Mouse (Mus musculus) kidney, postnatal 0 days (tissue): Measurements from ENCODE around the gene Mtmr12. TPM values are rescaled to one million over a fixed set of nuclear protein-coding genes. Genes with fewer than 3 reads are reported as not detected.

Experiments used
- ATAC-seq: fragments of 200-750 bp; cut with Nextera tagmentation; replicated peaks from 2 replicates; pipeline ENCODE4 v1.8.0; 2017; ENCODE audit warnings: low read depth, moderate number of reproducible peaks, moderate TSS enrichment, moderate library complexity; ENCODE audit not compliant: low FRiP score
- DNase-seq: peaks from one replicate; pipeline ENCODE4 v3.0.0-alpha.2; 2016; ENCODE audit warnings: low spot score
- H3K27ac ChIP-seq: fragments of 300-500 bp; sonication (generic); 2 replicates; pipeline ENCODE4 v1.5.1; 2014; ENCODE audit warnings: mild to moderate bottlenecking
- H3K27me3 ChIP-seq: fragments of 300-500 bp; sonication (generic); 2 replicates; pipeline ENCODE4 v1.6.1; 2014; ENCODE audit warnings: low read length, mixed read lengths; ENCODE audit not compliant: insufficient read depth
- H3K36me3 ChIP-seq: fragments of 300-500 bp; sonication (generic); 2 replicates; pipeline ENCODE4 v1.6.1; 2014; ENCODE audit warnings: low read length, mixed read lengths; ENCODE audit not compliant: insufficient read depth
- H3K4me1 ChIP-seq: fragments of 300-500 bp; sonication (generic); replicated peaks from 2 replicates; pipeline ENCODE4 v1.6.1; 2014; ENCODE audit warnings: antibody characterized with exemption, low read length, mixed read lengths; ENCODE audit not compliant: insufficient read depth
- H3K4me2 ChIP-seq: fragments of 300-500 bp; sonication (generic); 2 replicates; pipeline ENCODE4 v1.6.1; 2014; ENCODE audit warnings: mild to moderate bottlenecking, low read length, moderate library complexity, mixed read lengths
- H3K4me3 ChIP-seq: fragments of 300-500 bp; sonication (generic); replicated peaks from 2 replicates; pipeline ENCODE4 v1.5.1; 2014; ENCODE audit warnings: low read depth, low read length
- H3K9ac ChIP-seq: fragments of 300-500 bp; sonication (generic); 2 replicates; pipeline ENCODE4 v1.6.1; 2014; ENCODE audit warnings: low read depth, low read length
- H3K9me3 ChIP-seq: fragments of 300-500 bp; sonication (generic); replicated peaks from 2 replicates; pipeline ENCODE4 v1.6.1; 2016; ENCODE audit warnings: low read length, inconsistent platforms, mixed read lengths
- CTCF ChIP-seq: IDR thresholded peaks from 2 replicates; pipeline ENCODE4 v1.5.1; 2016; ENCODE audit warnings: antibody characterized with exemption, low read depth, mild to moderate bottlenecking, moderate library complexity
- WGBS: fragments of 180-500 bp; shearing (Covaris S2); extraction: QIAGEN DNeasy Blood & Tissue Kit; methylation state at CpG from one replicate; pipeline ENCODE4 v1.1.7; 2014; 5-methylcytosine and 5-hydroxymethylcytosine counted together
- polyA plus RNA-seq: library from polyadenylated mRNA; unstranded; fragments of >200 nt; fragmentation: Nextera tagmentation; extraction: Ambion mirVana; gene quantifications from 2 replicates; pipeline ENCODE4 v1.2.1, GENCODE M21; 2015

The Mtmr12 gene
- polyA plus RNA-seq, 1 experiment from 2014 or later: 12.5 TPM

- 68% methylated on average over 4 of the region's 4 CpGs for WGBS
- no peak for ATAC-seq
- H3K9ac ChIP-seq: no peak overlapping the region
- H3K4me3 ChIP-seq: no peak overlapping the region
- no peaks in the 10 kb centered on the region for H3K27me3 ChIP-seq
- H3K27ac ChIP-seq: no peak overlapping the region
- TF ChIP-seq CTCF: no peak
- no peaks in the 10 kb centered on the region for H3K36me3 ChIP-seq
- H3K4me2 ChIP-seq: no peak overlapping the region
- H3K4me1 ChIP-seq: peaks cover 5% of the 10 kb centered on the region; the same call in 1 of the 2 replicates
- DNase-seq: no peak
- no peaks in the 10 kb centered on the region for H3K9me3 ChIP-seq
Measured at GRCm38 (mm10) chr15:12225062-12225461, 20.2 kb downstream of the Mtmr12 start.

- no peak for TF ChIP-seq CTCF
- no peaks in the 10 kb centered on the region for H3K27me3 ChIP-seq
- 91% methylated on average over 15 of the region's 15 CpGs for WGBS
- H3K9ac ChIP-seq: no peak overlapping the region
- ATAC-seq: no peak
- H3K36me3 ChIP-seq: no peaks in the 10 kb centered on the region
- H3K4me1 ChIP-seq: peaks cover 4% of the 10 kb centered on the region; the same call in 1 of the 2 replicates
- H3K4me3 ChIP-seq: no peak overlapping the region
- H3K4me2 ChIP-seq: no peak overlapping the region
- no peak for DNase-seq
- H3K27ac ChIP-seq: no peak overlapping the region
- H3K9me3 ChIP-seq: no peaks in the 10 kb centered on the region
Measured at GRCm38 (mm10) chr15:12226908-12227307, 22.1 kb downstream of the Mtmr12 start.

GRCm38 (mm10) chr15:12227355-12227754 lies 22.5 kb downstream of the Mtmr12 start:
- no peaks in the 10 kb centered on the region for H3K36me3 ChIP-seq
- no peak for ATAC-seq

GRCm38 (mm10) chr15:12229603-12230242 lies 24.9 kb downstream of the Mtmr12 start:
- Histone ChIP-seq H3K9me3 (no peaks in the 10 kb centered on the region), H3K9ac (no peak overlapping the region), H3K4me3 (no peak overlapping the region), H3K27me3 (no peaks in the 10 kb centered on the region), H3K4me2 (no peak overlapping the region), H3K4me1 (peaks cover 6% of the 10 kb centered on the region; the same call in 1 of the 2 replicates), H3K36me3 (peaks cover 11% of the 10 kb centered on the region), H3K27ac (no peak overlapping the region)
- DNase-seq: no peak
- WGBS: 69% methylated on average over 10 of the region's 10 CpGs
- TF ChIP-seq CTCF: no peak
- no peak for ATAC-seq

More at GRCm38 (mm10) chr15:12227355-12227754, 22.5 kb downstream of the Mtmr12 start:
- H3K4me1 ChIP-seq: peaks cover 5% of the 10 kb centered on the region; the same call in 1 of the 2 replicates
- no peak overlapping the region for H3K9ac ChIP-seq
- no peak overlapping the region for H3K4me2 ChIP-seq
- DNase-seq: no peak
- no peaks in the 10 kb centered on the region for H3K27me3 ChIP-seq
- no peak overlapping the region for H3K27ac ChIP-seq
- no peaks in the 10 kb centered on the region for H3K9me3 ChIP-seq
- H3K4me3 ChIP-seq: no peak overlapping the region
- no peak for TF ChIP-seq CTCF
- WGBS: 63% methylated on average over 4 of the region's 4 CpGs

GRCm38 (mm10) chr15:12230243-12230935 lies 25.6 kb downstream of the Mtmr12 start:
- DNase-seq (peak; percentile 43), ATAC-seq (no peak)
- Histone ChIP-seq H3K27ac (no peak overlapping the region), H3K9ac (no peak overlapping the region), H3K27me3 (no peaks in the 10 kb centered on the region), H3K36me3 (peaks cover 11% of the 10 kb centered on the region), H3K4me3 (no peak overlapping the region), H3K4me2 (no peak overlapping the region), H3K4me1 (peaks cover 6% of the 10 kb centered on the region; the same call in 1 of the 2 replicates), H3K9me3 (no peaks in the 10 kb centered on the region)
- TF ChIP-seq CTCF: no peak
- 51% methylated on average over 12 of the region's 12 CpGs for WGBS

- DNase-seq: no peak
Measured at GRCm38 (mm10) chr15:12231462-12231861, 26.6 kb downstream of the Mtmr12 start.

More at GRCm38 (mm10) chr15:12231462-12231861, 26.6 kb downstream of the Mtmr12 start:
- Histone ChIP-seq H3K4me1 (peaks cover 6% of the 10 kb centered on the region; the same call in 1 of the 2 replicates), H3K9me3 (no peaks in the 10 kb centered on the region), H3K4me3 (no peak overlapping the region), H3K36me3 (peaks cover 18% of the 10 kb centered on the region), H3K27me3 (no peaks in the 10 kb centered on the region), H3K9ac (no peak overlapping the region), H3K27ac (no peak overlapping the region), H3K4me2 (no peak overlapping the region)
- WGBS: 86% methylated on average over 6 of the region's 6 CpGs
- no peak for ATAC-seq
- peak; percentile 33; the same call in 1 of the 2 replicates for TF ChIP-seq CTCF
